14 mouse cellular contexts compared by ENCODE assay signal in genomic region chr14:71315228-71315627, GRCm38 (mm10).
"Had no signal": no experiment of that assay in that cellular context is flagged by ENCODE, and none has a peak within 500 bp of the region (broad histone marks: within the 10 kb centered on the region; RNA-seq: fewer than 3 reads in every experiment).

No protein-coding gene starts in this region.

- H3K27me3 ChIP-seq: intestine, embryonic 15.5 days; liver, embryonic 13.5 days; lung, embryonic 15.5 days; midbrain, embryonic 13.5 days had no signal

- H3K9me3 ChIP-seq: intestine, embryonic 15.5 days; liver, embryonic 13.5 days; lung, embryonic 15.5 days; midbrain, embryonic 10.5 days; midbrain, embryonic 13.5 days had no signal

- H3K27ac ChIP-seq: intestine, embryonic 15.5 days; kidney, postnatal 0 days; layer of hippocampus, adult 2 months; left cerebral cortex, adult 2 months; liver, embryonic 13.5 days; lung, embryonic 15.5 days; midbrain, embryonic 10.5 days; midbrain, embryonic 13.5 days had no signal

- ATAC-seq: intestine, embryonic 15.5 days; midbrain, embryonic 13.5 days had no signal

- H3K4me2 ChIP-seq: intestine, embryonic 15.5 days; liver, embryonic 13.5 days; lung, embryonic 15.5 days; midbrain, embryonic 13.5 days had no signal

- H3K9ac ChIP-seq: intestine, embryonic 15.5 days; liver, embryonic 13.5 days; lung, embryonic 15.5 days; midbrain, embryonic 13.5 days had no signal

- H3K36me3 ChIP-seq: intestine, embryonic 15.5 days; liver, embryonic 13.5 days; lung, embryonic 15.5 days; midbrain, embryonic 10.5 days; midbrain, embryonic 13.5 days had no signal

- H3K4me3 ChIP-seq: intestine, embryonic 15.5 days; layer of hippocampus, adult 2 months; left cerebral cortex, adult 2 months; liver, embryonic 13.5 days; lung, embryonic 15.5 days; megakaryocyte, embryonic 14.5 days; midbrain, embryonic 10.5 days; midbrain, embryonic 13.5 days had no signal

- H3K4me1 ChIP-seq: intestine, embryonic 15.5 days; liver, embryonic 13.5 days; lung, embryonic 15.5 days; midbrain, embryonic 10.5 days; midbrain, embryonic 13.5 days had no signal

- DNase-seq: kidney, adult 11 months; kidney, postnatal 36 days; layer of hippocampus, adult 9-11 months; liver, embryonic 13.5 days; thymus, adult 18-20 months; thymus, postnatal 4 days had no signal
